Mouse (Mus musculus) fibroblast of lung, adult 2 months (primary cell): ENCODE data around the gene Oosp2.

ENCODE experiments used
- DNase-seq: peaks from one replicate; pipeline ENCODE4 v3.0.0-alpha.2; 2011; ENCODE audit warnings: low read depth

The Oosp2 gene

DNA sequence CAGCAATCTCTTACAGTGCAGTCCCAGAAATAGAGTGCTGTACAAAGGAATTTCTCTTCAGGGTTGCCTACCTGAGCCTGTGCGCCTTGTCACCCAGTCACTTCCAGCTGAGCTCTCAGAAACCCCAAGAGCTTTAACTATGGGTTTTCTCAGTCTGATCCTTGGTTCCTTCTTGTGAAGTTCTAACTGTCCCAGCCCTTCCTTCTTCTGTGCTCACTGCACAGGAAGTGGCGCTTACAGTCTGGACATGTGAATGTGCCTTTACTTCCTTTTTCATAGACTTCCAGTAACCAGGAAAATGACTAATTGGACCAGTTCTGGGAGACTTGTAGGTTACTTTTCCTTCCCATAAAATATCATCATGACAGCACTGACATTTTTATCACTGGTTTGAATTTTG lies 55.8 kb downstream of the Oosp2 start, which contains the start of gene Ms4a6d:
TSS of gene Ms4a6d (minus strand) at position 247 of the 400 bp plus-strand sequence.
- DNase-seq, result no peak

DNA sequence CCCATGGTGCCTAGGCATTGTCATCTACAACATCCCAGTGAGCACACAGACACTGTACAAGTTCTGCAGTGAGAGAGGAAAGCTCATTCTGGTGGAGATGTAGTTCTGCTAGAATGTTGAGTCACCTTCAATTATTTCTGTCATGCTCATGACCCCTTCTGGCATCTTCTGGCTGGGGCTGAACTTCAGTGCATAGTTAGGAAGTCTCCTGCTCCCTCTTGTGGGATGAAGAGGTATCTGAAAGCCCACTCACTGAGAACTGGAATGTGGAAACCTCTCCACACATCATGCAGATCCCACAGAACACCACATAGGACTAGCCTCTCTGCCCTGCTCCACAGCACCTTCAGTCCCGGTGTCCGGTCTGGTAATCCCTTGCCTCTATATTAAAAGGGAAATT lies 58.3 kb downstream of the Oosp2 start:
- no peak for DNase-seq

GRCm38 (mm10) chr19:11601349-11601748 lies 59.0 kb downstream of the Oosp2 start:
- no peak for DNase-seq
